Mouse (Mus musculus): ENCODE measurements around the gene Prm1.

Gene Prm1

GRCm38 (mm10) chr16:10782377-10783151, 23.1 kb downstream of the Prm1 start:
- DNase-seq (ENCODE audit: low spot score), result no peak

DNA sequence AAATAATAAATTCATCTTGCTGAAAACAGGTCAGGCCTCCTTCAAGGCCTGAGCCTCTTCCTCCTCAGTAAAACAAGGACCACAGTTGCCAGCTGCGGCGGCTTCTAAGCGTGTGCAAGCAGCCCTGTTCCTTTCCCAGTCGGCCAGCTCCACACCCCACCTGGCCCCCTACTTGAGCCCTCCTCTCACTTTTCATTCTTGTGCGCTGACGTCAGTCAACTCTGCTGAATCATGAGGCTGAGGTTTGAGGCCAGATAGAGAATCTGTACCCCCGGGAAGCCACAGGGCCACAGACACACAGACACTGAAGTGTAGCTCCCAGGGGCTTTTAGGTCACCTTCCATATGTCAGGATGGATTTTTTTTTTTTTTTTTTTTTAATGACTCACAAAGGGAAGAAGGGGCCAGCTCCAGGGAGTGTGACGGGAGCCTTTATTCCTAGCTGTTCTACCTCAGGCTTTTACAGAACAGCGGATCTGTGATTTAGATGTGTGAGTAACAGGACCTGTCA, 23.7 kb downstream of the Prm1 start:
- no peak for DNase-seq (ENCODE audit: low spot score)

- DNase-seq (ENCODE audit: low spot score), result no peak
Observed at GRCm38 (mm10) chr16:10780631-10781120, 25.0 kb downstream of the Prm1 start.

DNA sequence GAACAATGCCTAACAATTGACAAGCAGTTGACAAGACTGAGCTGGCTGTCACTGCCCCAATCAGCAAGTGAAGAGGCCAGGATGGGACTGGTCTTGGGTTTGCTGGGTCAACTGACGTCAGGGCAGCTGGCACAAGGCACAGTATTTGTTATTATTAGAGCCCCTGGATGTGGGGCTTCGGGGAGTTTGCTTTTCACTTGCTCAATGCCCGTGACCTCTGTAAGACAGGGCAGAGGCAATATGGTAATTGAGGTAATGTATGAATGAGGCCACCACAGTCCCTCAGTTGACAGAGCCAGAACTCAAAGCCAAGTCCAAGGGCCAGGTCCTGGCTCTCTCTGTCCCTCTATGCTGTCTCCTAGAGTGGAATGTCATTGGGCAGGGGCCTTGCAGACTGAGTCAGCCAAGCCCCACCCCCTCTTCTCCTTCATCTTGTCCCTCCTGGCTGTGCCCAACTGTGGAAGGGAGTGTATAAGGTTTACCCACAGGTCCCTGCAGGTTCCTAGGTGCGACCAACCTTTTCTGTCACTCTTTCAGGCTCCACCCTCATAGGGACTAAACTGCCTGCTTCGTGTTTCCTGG, 28.0 kb downstream of the Prm1 start:
- no peak for DNase-seq (ENCODE audit: low spot score)

GRCm38 (mm10) chr16:10776322-10776721, 29.3 kb downstream of the Prm1 start:
- DNase-seq (ENCODE audit: low spot score), result no peak

- DNase-seq (ENCODE audit: low spot score), result no peak
Observed at GRCm38 (mm10) chr16:10774726-10775125, 30.9 kb downstream of the Prm1 start.

GRCm38 (mm10) chr16:10773543-10773942, 32.1 kb downstream of the Prm1 start:
- no peak for DNase-seq (ENCODE audit: low spot score)

DNA sequence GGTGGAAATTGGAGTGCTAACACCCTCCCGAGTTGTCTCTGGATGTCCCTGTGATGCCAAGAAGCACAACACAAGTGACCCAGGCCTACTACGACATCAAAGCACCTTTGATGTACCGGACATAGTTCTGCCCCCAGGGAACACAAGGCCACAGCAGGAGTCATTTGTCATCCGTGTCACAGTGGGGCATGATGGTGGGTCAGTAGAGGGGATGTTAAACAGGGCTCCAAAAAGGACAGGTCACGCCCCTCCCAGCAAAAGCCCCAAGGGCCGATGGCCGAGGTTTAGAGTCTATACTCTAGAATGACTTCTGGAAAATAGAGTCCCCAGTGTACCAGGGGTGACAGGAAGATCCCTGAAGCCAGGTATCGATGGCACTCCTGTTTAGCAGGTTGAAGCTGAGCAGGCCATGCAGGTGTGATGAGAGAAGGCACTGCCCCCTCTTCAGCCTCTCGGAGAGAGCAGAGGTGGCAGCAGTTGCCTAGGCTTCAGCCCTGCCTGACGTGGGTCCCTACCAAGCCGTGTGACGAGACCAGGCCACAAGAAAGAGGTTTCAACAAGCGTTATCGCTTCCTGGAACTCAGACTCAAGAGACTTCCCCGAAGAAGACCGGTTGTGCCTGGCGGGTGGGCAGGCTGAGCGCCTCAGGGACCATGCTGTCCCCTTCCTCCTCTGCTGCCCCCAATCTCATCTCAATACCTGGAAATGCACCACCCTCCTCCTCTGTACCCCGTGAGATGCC, 33.7 kb downstream of the Prm1 start:
- DNase-seq (ENCODE audit: low spot score), result peak; percentile 28

DNA sequence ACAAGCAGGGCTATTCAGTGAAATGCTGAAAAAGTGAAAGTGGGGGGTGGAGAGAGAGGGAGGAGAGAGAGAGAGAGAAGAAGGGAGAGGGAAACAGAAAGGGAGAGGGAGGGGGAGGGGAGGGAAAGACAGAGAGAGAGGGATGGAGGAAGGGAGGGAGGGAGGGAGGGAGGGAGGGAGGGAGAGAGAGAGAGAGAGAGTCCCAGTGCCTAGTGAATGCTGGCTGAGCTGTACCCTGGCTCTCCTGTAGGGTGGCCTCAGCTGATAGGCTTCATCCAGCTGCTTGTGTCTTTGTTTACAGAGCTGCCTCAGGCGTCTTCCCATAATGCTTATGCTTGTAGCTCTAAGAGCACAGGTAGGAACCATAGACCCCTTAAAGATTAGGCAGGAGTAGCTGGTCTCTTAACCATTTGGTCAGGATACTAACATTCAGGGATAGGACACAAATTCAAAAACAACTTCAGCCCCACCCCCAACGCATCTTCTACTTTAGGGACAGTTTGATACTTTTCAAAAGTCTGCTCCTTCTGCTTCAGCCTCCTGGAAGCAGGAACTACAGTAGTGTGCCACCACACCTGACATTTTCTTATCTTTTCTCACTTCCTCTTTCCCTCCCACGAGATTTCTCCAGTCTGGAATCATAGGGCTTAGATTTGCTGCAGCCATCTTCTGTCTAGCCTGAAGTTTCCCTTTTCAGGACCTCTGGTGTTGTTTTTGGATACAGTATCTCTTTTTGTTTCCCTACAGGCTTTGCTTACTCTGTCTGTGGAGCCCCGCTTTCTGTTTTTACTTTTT, 34.9 kb downstream of the Prm1 start:
- no peak for DNase-seq (ENCODE audit: low spot score)

- no peak for DNase-seq (ENCODE audit: low spot score)
Observed at GRCm38 (mm10) chr16:10769661-10770060, 36.0 kb downstream of the Prm1 start.

DNA sequence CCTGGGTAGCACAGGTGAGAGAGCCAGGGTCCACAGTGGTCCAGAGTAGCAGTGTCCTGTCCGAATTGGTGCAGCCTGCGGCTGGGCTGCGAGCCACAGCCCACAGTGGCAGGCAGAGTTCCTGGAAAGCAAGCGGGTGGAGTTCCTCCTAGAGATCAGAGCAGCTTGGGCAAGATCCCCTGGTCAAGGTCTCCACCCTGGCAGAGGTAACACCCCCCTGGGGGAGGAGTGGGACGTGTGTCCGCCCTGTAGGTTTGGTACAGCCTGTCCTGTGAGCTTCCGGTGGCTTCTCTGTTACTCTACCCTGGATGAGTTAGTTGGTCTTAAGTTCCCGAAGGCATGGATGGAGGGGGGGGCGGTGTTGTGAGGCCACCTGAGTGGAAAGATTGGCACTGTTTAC, 36.8 kb downstream of the Prm1 start:
- DNase-seq (ENCODE audit: low spot score), result no peak

GRCm38 (mm10) chr16:10767158-10767557, 38.5 kb downstream of the Prm1 start:
- peak; percentile 88 for DNase-seq (ENCODE audit: low spot score)

DNA sequence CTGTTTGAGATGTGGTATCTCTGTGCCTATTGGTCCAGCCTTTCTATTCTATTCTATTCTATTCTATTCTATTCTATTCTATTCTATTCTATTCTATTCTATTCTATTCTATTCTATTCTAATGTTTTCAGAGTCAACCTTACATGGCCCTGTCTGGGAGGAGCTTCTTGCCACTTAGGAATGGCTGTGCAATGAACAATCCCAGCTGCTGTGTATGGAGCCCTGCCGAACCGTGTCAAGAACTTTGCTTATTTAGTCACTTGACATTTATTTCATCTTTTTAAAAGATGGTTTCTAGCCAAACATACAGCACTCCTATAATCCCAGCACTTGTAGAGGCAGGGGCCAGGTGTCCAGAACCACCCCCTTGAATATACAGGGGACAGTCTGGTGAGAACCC, 41.3 kb downstream of the Prm1 start:
- DNase-seq (ENCODE audit: low spot score), result no peak

DNA sequence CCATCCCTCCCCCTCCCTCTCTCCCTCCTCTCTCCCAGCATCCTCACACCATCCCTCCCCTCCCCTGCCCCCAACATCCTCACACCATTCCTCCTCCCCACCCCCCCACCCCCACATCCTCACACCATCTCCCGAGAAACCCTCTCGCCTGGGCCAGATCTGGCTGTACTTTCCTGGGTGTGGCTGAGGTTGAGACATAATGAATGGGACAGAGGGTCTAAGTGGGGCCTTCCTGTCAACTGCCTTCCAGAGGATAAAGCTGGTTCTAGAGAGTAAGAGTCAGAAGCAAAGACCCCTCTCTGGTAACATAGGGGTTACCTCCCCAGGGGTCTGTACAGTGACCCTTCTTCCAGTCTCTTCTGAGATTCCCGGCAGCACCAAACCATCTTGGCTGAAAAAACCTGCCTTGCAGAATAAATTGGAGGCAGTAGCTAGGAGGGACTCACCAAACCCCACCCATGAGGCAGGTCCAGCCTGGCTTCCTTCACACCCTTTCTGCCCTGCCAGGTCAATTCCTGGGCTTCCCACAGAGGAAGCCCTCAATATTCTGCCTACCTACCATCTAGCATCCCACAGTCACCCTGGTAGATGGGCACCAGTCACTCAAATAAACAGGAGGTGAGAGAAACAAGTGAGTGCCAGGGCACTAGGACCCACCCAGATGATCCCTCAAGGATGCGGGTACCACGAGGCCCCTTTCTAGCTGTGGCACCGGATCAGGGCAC, 41.9 kb downstream of the Prm1 start:
- no peak for DNase-seq (ENCODE audit: low spot score)

- DNase-seq (ENCODE audit: low spot score), result no peak
Observed at GRCm38 (mm10) chr16:10762569-10763180, 43.0 kb downstream of the Prm1 start.

DNA sequence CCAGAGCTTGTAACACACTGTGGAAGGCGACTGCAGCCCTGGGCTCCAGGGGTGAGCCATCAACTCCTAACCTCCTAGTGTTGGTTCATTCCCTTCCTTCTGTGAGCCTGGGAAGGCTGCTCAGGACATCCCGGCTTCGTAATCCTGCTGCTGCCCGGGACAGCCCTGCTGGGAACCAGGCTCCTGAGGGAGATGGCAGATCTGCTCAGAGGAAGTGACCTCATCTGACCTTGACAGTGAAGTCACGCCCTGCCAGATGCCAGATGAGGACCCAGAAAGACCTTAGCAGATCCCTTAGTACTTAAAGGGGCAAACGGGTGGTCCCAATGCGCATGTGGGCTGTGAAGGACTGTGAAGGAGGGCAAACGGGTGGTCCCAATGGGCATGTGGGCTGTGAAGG, 44.5 kb downstream of the Prm1 start:
- peak; percentile 34 for DNase-seq (ENCODE audit: low spot score)

DNA sequence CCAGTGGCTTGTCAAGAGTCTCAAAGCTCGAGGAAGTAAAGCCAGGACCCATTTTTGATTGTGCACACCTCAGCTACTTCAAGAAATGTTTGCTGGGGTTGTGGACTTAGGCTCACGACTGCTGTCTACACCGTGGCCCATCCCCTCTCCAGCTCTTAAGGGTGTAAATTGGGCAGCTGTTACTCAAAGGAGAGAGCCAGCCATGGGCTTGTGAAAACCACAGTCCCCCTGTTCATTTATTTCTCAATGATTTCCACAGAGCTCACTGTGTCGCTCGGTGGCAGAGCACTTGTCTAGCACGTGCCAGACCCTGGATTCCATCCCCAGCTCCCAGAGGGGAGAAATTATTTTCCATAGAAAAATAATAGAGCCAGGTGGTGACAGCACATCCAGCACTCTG, 49.5 kb downstream of the Prm1 start:
- no peak for DNase-seq (ENCODE audit: low spot score)

DNA sequence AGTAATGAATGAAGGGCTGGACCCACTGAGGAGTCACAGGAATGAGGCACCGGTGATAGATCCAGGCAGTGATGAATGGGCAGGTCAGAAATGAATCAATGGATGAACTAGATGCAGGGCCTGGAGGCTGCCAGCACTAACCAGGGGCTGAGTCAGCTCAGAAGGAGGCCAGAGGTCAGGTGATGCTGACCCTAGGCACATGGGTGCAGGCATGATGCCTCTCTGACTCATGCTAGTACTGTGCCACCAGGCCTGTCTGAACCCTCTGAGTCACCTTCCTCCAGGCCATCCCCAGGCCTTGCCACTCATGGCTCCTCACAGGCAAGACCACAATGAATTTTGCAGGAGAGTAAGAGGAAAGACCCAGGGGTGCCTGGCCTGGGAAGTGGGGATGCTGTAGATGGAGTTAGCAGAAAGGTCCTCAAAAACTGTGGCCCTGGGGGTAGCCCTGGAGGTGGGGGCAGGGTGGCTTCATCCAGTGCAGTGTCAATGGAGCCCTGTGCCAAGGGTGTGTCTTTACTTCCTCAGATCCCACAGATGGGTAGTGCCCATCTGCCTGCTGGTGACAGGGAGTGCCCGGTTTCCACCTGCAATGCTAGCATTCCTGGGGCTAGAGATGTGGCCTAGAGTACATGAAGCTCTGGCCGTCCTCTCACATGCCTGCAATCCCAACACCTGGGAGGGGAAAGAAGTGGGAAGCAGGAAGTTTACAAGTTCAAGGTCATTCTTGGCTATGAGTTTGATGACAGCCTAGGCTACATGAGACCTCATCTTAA, 50.9 kb downstream of the Prm1 start:
- no peak for DNase-seq (ENCODE audit: low spot score)

GRCm38 (mm10) chr16:10749824-10750223, 55.8 kb downstream of the Prm1 start:
- DNase-seq (ENCODE audit: low spot score), result no peak

GRCm38 (mm10) chr16:10749226-10749625, 56.4 kb downstream of the Prm1 start:
- no peak for DNase-seq (ENCODE audit: low spot score)
